Mouse (Mus musculus) spleen, adult 18-20 months (tissue): ENCODE data around the gene Rad54l2.

ENCODE experiments used
- DNase-seq, 2 experiments: peaks; one replicate each; pipeline ENCODE4 v3.0.0; 2022; ENCODE audit warnings: mixed read lengths in 2 of 2

The Rad54l2 gene

DNA sequence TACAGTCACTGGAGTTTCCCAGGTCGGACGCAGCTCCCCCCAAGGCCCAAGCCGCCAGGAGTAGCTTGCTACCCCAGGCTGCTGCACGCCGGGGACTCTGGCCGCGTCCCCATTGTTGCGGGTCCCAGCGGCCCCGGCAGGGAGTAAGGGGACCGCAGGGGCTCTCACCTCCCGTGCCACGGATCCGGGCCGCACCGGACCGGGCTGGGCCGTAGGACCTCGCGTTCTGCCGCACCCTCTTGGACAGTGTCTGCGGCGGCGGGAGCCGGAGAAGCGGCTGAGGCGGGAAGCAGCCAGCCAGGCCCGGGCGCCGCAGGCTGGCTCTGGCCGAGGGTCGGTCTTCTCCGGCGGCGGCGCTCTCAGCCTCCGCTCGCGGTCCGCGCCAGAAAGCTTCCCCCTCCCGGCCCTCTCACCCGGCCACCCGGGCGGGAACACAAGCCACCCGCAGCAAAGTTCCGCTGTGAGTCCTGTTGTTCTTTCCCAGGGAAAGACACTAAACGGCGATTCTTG is at the start of gene Rad54l2:
Rad54l2 (minus strand) TSS at position 383 of the 510 bp plus-strand sequence.
- DNase-seq: peak; percentile 62 to 84

DNA sequence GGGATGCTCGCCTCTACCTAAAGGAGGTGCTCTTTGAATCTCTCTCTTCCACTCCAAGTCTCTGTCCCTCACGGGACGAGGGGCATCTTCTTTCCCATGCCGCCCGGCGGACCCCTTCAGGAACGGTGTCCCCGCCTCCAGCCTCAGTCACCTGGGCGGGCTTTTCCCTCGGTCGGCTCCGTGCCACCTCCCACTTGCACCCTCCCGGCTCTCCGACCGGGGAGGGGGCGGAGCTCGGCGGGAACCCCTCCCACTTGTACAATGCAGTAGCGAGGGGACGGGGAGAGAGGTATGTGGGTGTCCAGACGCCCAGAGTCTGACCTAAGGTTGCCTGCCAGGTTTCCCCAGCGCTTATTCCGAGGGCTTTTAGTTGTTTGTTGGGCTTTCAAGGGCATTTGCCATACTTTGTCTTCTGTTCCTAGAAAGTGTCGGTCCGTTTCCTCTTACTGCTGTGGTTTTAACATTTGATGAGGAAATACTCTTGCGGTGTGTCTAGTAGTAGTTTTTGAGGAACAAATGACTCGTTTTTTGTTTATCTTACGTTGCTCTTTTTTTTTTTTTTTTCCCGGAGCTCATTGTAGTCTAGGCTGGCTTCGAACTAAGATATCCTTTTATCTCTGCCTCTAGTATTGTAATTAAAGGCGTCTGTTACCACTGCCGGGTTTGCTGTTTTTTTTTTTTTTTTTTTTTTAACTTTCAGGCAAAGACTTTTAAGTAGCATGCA is 33.5 kb upstream of the Rad54l2 start:
- peak; percentile 79 to 83 for DNase-seq

DNA sequence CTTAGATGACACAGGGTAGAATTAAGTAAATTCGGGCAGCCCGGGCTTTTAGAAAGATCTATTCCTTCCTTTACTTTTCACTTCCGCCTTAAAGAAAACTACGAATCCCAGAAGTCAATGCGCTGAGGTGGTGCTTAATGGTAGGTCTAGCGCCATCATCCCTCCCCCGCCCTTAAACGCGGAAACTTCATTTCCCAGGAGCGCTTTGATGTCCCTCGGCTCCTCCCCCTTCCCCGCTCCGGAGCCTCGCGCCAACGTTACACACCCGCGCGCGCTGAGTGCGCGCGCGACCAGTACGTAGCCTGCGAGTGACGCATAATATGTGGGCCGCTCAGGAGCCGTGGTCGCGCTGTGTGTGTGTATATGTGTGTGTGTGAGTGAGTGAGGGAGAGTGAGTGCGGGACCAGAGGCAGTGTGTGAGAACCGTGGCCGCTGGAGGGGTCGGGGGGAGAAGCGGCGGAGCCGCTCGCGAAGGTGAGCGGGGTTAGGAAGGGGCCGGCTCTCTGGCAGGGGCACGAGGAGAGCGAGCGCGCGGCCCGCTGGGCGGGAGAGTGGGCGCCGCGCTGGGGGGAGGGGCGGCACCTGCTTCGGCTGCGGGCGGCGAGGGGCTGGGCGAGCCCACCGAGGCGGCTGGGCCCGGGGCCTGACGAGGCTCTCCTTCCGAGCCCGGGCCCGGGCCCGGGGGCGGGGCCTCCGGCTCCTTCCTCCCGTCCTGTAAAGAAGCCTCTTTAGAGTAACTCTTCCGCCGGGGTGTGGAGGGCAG is 32.8 kb upstream of the Rad54l2 start, which contains the start of gene Dcaf1:
Dcaf1 (plus strand) TSS at position 257 of the 763 bp plus-strand sequence.
- DNase-seq: peak; percentile 83 to 88

DNA sequence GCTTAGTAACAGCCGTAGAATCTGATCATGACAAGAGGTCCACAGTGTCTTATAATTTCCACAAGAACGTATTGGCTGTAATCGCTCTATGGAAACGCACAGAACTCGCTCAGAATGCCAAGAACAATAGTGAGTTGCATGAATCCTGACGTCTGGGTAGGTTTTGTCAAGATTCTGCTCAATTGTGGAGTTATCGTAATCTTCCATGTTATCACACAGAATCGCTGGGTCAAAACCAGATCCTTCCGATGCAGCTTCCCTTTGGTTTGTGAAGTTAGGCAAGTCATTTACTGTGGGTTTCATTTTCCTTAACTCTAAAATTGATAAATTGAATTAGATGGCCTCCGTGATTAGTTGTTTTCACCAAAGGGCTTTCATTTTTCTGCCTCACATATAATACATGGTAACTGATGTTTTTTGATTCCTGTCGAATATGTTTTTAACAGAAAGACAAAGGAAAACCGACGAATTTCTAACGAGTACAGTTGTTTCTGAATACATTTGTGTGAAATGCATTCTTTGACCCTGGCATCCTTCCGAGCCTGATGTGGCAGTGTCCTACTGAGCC is 32.1 kb upstream of the Rad54l2 start:
- no peak for DNase-seq

DNA sequence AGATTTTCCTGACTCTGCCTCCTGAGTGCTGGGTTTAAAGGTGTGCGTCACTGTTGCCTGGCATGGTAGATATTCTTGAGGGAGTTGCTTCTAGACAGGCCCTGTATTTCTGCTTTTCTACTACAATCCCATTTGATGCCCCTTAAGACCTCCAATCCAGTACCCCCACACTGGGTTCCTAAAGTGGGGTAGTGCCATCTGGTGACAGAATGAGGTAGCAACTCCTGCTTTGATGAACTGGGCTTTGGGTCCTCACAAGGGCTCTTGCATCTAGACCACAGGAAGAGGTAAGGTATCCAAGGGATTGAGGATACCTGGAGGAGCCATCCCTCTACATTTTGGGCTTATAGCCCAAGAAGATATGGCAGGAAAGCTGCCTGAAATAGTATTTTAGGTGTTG is 30.2 kb upstream of the Rad54l2 start:
- DNase-seq: peak in 1 of 2 experiments; percentile 32

DNA sequence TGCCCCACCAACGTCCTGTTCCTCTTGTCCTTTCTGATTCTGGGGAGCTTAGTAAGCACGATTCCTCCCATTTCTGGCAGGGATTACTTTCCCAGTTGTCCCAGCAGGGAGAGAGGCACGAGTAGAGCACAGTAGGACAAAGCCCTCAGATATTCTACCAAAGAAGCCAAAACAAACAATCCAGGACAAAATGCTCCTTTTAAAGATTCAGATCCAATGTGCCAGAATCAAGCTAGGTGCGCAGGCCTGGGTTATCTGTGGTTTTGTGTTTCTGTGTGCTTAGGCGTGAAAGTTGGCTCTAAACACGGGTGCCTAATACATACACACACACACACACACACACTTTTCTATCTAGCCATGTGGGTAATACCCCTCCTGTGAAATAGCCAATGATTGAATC is 29.2 kb upstream of the Rad54l2 start:
- no peak for DNase-seq

DNA sequence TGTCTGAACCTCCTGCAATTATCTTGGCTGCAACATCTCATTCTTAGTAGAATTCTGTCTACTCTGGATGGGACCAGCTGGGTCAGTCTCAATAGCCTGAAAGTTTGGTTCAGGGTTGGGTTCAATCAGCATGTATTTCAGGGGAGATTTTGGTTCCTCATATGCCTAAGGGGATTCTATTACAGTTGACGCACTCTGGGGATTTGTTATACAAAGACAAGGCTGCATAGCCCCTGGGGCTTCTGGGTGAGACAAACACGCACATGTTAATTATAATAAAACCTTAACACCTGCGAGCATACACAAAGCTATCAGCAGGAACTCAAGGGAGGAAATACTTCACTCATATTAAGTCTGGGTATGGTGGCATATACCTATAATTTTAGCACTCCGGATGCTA is 17.5 kb upstream of the Rad54l2 start:
- no peak for DNase-seq

DNA sequence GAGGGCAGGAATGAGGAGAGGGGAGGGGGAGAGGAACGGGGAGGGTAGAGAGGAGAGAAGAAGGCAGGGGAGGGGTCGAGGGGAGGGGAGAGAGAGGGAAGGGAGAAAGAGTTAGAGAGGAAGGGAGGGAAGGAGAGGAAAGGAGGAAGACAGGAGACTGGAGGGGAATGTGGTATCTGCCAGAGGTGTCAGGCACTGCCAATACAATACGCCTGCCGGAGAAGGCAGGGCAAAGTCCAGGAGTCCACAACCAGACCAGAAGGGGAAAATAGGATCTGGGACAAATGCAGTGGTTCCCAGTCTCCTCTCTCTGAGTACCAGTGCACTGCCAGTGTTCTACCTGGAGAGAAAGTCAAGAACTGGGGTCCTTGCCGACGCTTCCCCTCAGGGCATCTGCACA is 1.8 kb upstream of the Rad54l2 start:
- no peak for DNase-seq

DNA sequence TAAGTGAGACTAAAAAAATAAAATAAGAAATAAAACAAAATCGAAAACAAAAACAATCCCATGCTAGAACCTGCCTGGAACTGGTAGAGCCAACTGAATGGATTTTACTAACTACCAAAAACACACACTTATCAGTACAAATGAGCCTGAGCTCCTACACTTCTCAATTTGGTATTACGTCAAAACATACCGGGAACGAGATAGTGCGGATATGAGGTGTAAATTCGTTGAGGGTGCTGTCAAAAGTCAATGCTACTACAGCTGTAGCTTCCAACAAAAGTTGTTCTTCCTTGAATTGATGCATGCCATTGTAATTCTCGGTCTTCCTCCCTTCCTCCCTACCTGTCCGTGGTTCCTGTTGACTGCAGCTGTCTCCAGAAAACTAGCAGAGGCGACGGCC is 369 bp upstream of the Rad54l2 start:
- no peak for DNase-seq

DNA sequence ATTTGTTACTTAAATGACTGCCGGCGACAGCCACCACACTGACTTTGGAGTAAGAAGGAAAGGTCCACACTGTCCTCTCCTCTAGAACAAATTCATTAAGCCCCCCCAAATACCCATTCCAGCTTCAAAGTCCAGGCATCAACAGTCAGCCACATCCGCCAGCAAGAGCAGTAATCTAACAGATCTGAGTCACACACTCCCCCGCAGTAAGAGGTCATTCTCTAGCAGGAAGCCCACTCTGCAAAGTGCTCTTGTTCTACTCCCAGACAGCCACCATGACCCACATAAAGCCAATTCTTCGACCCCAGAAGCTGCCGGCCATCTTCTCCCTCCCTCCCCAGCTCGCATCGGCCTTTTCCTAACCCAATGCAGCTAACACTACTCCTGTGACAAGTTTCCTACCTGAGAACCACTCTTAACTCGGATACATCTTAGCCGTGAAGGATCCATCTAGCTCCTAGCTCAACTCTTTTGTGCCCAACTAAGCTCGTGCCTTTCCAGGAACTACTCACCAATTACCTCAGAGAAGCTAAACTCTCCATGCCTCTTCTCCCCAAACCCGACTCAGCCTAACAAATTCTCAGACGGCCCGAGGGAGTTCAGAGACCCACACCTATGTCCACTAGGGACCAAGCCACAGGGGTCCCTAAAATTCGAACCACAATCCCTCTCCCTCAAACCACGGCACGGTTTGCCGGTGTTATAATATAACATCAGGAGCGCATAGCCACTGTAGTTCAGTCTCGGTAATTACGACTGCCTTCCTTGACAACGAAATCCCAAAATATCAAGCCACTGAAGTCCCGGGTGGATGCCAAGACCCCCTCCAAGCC is 799 bp downstream of the Rad54l2 start:
- DNase-seq: peak in 1 of 2 experiments; percentile 5

DNA sequence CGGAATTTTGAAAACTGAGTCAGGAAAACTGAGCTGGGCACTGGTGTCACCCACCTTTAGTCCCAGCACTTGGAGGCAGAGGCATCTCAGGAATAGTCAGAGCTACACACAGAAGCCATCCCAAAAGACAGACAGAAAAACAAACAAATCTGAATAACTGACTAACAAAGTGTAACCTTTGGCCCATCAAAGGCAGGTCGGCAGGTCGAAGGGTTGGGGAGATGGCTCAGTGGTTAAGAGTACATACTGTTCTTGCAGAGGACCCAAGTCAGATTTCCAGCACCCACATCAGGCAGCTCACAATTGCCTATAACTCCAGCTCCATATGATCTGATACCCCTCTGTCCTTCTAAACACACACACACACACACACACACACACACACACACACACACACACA is 3.8 kb downstream of the Rad54l2 start:
- no peak for DNase-seq

DNA sequence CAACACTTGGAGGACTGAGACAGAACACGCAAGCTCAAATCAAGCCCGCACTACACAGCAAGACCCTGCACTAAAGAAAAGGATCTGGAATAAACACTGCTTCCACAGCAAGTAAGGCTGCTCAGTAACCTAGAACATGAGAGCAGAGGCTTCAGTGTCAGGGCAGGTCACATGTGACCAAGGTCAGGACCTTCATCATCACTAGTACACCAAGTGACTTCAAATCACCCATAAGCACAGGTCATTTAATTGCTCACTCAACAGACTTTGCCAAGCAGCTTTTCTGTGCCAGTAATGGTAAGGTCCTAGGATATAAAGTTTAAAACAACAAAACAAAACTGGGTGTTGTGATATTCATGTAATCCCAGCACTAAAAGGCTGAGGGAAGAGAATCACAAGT is 5.4 kb downstream of the Rad54l2 start:
- no peak for DNase-seq

DNA sequence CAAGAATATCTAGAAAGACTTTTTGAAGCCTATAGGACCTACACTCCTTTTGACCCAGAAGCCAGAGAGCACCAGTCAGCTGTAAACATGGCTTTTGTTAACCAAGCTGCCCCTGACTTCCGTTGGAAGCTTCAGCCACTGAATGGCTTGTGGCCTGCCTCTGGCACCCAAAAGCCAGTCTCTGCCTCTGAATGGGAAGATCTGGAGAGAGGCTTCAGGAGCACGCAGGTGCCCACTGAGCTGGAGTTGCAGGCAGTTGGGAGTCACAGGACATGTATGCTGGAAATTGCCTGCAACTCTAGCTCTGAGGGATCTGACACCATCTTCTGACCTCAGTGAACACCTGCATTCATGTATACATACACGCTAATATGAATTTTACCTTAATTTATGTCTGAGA is 8.9 kb downstream of the Rad54l2 start:
- no peak for DNase-seq

DNA sequence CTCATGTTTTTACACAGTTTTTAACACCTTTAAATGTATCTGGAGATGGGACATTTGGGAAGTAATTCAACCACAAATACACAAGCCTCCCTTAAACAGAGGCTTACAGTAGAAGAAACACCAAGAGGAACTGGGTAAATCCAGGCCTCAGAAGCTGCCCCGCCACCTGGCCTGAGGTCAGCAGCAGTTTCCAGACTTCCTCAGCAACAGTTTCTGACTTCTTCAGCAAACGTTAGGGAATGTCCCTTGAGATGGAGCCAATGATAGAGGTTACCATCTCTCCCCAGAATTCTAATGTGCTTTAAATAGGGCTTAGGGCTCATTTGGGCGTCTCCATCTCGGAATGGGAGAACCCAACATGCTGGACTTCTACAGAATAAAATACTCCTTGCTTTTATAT is 10.7 kb downstream of the Rad54l2 start:
- no peak for DNase-seq

DNA sequence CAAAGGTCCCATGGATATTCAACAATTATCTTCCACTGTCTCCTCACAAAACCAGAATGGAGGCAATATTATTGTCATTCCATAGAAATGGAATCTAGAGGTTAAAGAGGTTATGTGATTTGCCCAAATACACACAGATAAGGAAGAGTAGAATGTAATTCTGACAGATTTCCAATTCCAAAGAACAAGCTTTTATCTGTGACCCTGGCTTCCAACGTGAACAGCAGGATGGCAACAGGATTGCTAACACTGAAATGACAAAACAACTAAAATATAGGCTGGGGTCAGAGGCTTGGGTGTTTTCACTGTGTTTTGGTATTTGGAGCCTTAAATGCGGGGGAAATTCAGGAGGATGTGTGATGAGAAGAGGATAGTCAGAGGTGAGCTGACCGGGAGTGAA is 11.6 kb downstream of the Rad54l2 start:
- DNase-seq: no peak

DNA sequence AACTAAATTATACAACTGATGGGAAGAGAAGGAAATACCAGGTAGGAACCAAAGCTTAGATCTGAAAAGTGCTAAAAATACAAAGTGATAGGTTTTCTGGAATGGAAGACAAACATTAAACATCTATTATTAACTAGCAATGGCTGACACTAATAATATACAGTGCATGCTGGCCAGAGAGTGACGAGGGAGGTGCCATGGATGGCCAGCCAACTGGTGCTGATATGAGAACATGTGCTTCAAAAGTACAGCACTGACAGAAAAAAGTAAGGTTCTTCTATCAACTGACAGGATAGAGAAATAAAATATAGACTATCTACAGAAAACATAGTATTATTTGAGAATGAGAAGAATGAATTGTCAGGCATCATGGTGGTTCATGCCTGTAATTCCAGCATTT is 12.9 kb downstream of the Rad54l2 start:
- DNase-seq: no peak

DNA sequence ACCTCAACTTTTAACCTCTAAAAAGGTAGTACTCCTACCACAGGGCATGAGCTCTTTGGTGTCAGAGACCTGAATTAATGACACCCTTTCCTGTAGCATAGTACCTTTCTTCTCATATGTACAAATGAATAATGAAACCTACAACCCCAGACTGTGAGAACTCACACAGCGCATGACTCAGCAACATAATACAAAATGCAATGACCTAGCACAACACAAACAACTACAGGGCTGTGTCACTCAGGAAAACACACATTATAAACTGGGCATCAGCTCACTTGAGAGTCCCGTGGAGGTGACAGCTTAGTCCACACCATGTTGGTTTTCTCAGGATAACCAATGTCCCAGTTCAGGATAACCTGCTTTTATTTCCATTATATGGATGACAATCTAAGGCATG is 17.2 kb downstream of the Rad54l2 start:
- DNase-seq: no peak

DNA sequence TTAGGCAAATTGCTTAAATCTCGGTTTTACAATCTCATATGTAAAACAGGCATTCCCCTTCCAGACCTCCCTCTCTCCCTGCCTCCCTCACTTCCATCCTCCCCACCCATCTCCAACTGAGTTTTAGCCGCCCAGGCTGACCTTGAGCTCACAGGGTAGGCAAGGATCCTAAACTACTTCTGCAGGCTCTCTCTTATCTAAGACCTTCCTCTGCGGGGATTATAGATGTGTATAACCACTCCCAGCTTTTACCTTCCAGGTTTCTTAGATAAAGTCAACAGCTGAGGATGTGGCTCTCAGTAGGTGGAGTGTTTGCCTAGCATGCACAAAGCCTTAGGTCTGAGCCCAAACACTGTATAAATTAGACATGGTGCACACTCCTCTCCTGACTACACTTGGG is 18.8 kb downstream of the Rad54l2 start:
- no peak for DNase-seq

DNA sequence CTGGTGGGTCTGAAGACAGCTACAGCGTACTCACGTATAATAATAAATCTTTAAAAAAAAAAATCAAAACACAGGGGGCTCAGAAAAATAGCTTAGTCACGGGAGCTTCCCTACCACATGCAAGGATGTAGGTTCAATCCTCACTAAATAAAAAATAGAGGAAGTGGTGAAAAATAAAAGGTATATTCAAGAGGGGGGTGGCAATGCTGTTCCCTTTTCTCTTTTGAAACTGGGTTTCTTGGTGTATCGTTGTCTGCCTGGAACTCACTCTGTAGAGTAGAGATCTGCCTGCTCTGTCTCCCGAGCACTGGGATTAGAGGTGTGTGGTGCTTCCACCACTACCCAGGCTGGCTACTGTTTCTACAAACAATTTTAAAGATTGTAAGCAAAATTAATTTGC is 19.2 kb downstream of the Rad54l2 start:
- no peak for DNase-seq

DNA sequence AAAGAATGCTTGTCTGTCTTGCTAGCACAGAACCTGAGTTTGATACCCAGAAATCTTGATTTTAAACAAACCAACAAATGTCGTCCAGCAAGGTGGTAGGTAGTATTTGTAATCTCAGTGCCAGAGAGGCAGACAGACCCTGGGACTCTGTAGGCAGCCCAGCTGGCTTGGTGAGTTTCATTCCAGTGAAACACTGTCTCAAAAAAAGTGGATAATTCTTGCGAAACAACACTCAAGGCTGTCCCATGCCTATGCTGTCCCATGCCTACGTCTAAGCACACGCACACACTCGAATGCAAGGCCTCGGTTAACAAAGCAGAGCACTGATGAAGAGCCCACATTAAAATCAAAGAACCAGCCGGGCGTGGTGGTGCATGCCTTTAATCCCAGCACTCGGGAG is 32.6 kb downstream of the Rad54l2 start:
- DNase-seq: no peak

DNA sequence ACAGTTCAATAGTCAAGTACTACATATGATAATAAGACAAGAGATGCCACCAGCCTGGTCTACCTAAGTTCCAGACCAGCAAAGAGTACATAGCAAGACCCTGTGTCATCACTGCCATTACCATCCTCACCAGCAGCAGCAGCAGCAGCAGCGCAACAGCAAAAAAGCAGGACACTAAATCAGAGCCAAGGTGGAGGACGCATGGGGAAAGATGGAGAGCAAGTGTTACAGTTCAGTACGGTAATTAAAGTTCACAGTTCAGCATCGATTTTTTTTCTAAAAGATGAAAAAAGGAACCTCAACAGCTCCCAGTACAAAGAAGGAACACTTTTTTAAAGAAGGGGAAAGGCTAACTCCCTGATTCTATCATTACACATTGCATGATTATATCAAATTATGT is 33.2 kb downstream of the Rad54l2 start:
- no peak for DNase-seq

DNA sequence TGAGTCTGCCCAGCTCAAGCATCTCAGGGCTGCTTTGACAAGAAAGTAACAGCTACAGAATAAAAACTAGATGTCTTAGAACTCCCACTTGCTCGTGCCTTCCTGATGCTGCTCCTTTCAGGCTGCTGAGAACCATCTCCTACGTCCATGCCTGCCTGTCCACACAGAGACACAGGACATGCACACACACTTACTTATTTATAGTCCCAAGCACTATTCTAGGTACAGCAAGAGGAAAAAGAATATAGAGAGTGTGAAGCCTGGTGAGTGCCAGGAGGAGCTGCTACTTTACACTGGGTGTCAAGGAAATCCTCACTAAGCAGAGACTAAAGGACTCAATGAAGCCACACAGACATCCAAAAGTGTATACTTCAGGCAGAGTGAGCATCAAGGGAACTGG is 34.7 kb downstream of the Rad54l2 start:
- DNase-seq: no peak

DNA sequence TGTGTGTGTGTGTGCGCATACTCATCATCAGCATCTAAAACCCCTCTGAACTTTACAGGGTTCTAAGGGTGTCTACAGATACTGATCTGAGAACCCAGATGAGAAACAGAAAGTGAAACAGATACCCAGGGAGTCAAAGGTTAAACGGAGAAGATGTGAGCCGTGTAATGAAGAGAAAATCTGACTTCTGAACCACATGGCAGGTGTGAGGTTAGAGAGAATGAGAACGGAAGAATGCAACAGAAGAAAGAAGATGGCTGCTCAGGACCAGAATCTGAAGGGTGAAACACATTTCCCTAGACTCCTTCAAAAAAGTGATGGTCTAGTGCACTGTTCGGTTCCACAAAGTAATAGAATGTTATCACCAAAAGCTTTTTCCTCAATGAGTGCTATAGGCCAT is 36.9 kb downstream of the Rad54l2 start:
- DNase-seq: no peak
